Mouse (Mus musculus) testis, postnatal 10 days (tissue): ENCODE measurements around the gene Neurl3.
A peak's percentile ranks its signal among the peaks of the same experiment; 100 is the strongest.

Experiments used
- DNase-seq: peaks from one replicate; pipeline ENCODE4 v3.0.0; 2021; ENCODE audit warnings: low spot score

Gene Neurl3

GRCm38 (mm10) chr1:36258631-36259030 is 15.8 kb downstream of the Neurl3 start:
- no peak for DNase-seq

- DNase-seq = no peak
Observed at GRCm38 (mm10) chr1:36257276-36257675, 17.2 kb downstream of the Neurl3 start.

GRCm38 (mm10) chr1:36255871-36256640 is 18.4 kb downstream of the Neurl3 start:
- no peak for DNase-seq

- peak; percentile 66 for DNase-seq
Observed at GRCm38 (mm10) chr1:36254635-36255360, 19.7 kb downstream of the Neurl3 start.

GRCm38 (mm10) chr1:36252791-36253190 is 21.7 kb downstream of the Neurl3 start:
- peak; percentile 67 for DNase-seq

- DNase-seq = no peak
Observed at GRCm38 (mm10) chr1:36251426-36251825, 23.1 kb downstream of the Neurl3 start.

- no peak for DNase-seq
Observed at GRCm38 (mm10) chr1:36246688-36247087, 27.8 kb downstream of the Neurl3 start.

DNA sequence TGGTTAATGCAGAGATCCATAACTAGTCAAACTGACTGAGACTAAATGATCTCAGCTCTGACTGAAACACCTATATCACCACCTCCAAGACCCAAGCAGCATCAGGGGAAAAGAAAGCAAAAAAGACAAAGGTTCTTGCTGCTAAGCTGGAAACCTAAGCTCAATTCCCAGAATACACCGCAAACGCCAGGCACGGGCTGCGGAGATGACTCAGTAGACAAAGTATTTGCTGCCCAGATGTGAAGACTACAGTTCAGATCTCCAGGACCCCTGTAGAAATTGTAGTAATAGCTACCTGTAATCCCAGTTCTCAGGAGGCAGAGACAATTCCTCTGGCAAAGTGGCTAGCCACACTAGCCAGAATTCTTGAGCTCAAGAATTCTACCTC is 29.7 kb downstream of the Neurl3 start:
- no peak for DNase-seq

- DNase-seq = peak; percentile 92
Observed at GRCm38 (mm10) chr1:36244058-36244827, 30.2 kb downstream of the Neurl3 start, which contains the start of gene Uggt1. Gene Uggt1, minus strand, starts transcription at chr1:36244720.

DNA sequence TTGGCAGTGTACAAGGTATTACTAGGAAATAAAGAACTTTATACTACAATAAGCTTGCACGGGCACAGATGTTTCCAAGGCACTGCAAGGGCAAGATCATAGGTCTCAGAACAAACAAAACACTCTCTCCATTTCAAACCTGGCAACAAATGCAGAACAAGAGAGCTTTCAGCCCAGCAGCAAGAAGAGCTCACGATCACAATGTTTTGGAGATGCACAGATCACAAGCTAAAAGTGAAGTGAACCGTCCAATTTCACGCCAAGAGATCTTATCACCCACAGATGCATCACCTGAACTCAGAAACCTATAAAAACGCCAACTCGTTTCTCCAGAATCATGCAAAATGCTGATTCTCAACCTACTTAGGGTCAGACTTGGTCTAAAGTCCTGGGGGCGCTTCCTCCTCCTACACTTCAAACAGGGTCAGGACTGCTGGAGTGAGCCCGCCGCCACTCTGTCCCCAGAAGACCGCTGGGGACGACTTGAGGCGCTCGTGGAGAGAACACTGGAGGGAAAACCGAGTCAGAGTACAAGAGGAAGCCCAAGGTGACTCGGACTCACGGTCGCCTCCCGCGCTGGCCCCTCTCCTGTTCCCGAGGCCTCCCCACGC is 30.9 kb downstream of the Neurl3 start:
- DNase-seq = no peak

DNA sequence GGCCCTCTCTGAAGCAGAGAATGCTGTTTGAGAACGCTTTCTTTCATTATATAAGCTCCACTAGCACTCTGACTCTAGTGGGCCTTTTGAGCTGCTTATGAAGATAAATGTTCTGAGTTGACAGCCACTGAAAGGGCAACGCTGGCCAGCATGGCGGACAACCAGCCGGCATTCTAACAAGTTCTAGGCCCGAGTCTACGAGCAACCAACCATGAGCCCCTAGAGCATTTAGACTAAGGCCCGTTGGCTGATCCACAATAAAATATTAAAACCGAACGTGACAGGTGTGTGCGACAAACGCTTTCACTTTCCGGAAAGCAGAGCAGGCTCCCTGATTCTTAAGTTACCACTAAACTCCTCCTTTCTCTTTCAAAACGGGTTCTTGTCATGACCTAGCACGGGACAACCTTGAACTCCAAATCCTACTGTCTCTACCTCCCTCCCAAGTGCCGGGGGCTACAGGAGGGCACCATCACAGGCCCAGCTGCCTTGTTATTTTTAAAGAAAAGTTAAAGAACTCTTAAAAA is 32.5 kb downstream of the Neurl3 start:
- no peak for DNase-seq

- DNase-seq = no peak
Observed at GRCm38 (mm10) chr1:36240176-36240575, 34.3 kb downstream of the Neurl3 start.

- DNase-seq = no peak
Observed at GRCm38 (mm10) chr1:36239396-36239795, 35.1 kb downstream of the Neurl3 start.

DNA sequence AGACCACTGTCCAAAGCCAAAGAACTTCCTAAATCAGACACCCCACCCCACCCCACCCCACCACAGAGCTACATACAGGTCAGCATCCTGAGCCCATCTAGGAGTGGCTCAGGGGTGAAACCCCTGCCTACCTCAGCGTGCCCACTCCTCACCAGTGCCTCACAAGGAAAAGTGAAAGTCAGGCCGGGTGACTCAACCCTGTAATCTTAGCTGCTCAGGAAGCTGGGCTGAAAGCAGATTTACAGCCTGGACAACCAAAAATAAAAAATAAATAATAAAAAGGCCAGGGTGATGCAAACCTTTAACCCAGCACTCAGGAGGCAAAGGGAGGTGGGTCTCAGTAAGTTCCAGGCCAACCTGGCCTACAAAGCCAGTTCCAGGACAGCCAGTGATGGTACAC is 38.6 kb downstream of the Neurl3 start:
- DNase-seq = no peak

- no peak for DNase-seq
Observed at GRCm38 (mm10) chr1:36235057-36235639, 39.3 kb downstream of the Neurl3 start.

DNA sequence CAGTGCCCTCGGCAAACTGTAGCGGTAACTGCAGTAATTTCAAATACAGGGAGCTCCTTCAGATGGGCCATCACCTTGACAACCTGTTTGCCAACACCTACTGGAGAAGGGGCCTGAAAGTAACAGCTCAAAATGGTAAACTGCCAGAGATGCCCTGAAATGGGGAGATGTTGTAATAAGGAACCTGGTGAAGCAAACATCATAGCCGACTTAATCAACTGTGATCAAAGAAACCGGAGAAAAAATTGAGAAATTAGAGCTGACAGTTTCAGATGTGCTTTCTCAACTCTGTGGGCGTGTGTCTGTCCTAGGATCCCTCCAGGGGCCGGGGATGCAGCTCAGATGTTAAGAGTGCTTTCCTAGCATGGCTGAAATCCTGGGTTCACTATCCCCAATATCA is 41.3 kb downstream of the Neurl3 start:
- DNase-seq = no peak

- DNase-seq = no peak
Observed at GRCm38 (mm10) chr1:36230919-36231705, 43.4 kb downstream of the Neurl3 start.

DNA sequence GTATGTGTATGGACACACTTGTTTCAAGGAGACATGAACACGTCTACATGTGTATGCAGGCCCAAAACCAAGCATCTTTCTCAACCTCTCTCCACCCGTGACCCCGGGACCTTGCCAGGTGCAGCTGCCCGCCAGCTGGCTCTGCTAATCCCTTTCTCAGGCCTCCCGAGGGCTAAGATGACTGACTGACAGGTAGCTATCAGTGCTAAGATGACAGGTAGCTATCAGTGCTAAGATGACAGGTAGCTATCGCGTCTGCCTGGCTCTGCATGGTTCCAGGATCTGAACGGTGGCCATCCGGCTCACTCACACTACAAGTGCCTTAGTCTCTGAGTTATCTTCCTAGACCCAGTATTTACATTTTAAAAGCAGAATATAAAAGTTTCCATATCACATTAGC is 46.0 kb downstream of the Neurl3 start:
- no peak for DNase-seq

GRCm38 (mm10) chr1:36224648-36225047 is 49.8 kb downstream of the Neurl3 start:
- DNase-seq = no peak
